Mouse (Mus musculus) lung, postnatal 4 days (tissue): ENCODE data around the gene March5.
"Not testable (repeated sequence)": the region's sequence is repeated elsewhere in the genome, so short reads cannot be mapped to it uniquely, and the experiment has no call there.

Source experiments
- DNase-seq, 2 experiments: peaks; one replicate each; pipeline ENCODE4 v3.0.0; 2021

Gene March5

DNA sequence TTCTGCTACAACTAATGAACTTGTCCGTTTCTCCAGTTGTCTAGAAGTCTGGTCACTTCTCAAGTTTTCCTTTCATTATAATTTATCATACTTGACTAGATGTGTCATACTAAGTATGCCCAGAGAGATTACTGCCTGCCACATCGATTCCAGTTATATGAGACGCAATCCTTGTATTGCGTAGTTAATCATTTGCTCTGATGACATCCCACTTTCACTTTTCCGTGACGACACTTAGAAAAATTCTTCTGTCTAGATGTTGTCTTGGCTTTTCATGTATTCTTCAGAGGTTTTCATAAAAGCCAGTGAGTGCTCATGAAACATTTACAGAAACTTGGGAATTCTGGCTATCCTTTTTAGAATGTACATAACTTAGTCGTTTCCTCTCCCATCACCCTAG lies 1.6 kb downstream of the March5 start:
- no peak for DNase-seq

DNA sequence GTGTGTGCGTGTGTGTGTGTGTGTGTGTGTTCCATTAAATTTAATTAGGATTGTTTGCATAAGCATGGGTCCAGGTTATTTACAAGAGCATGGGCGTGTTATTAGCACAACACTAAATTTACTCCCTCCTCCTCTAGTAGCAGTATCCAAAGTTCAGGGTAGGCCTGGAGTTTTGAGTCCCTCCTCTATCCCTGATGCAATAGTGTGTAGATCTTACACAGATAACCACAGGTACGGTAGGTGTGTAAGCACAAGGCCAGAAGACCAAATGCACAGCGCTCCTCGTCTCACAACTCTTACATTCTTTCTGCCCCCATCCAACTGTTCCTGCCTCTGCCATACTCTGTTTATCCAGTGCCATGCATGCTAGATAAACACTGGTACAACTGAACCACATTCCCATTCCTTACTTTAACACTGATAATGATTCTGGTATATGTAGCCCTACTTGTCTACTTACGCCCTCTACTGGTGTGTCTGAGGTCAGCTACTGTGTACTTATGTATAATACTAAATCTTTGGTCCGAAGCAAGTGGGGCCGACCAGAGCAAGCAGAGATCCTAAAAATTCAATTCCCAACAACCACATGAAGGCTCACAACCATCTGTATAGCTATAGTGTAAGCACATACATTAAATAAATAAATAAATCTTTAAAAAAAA lies 2.3 kb downstream of the March5 start:
- DNase-seq, result no peak

DNA sequence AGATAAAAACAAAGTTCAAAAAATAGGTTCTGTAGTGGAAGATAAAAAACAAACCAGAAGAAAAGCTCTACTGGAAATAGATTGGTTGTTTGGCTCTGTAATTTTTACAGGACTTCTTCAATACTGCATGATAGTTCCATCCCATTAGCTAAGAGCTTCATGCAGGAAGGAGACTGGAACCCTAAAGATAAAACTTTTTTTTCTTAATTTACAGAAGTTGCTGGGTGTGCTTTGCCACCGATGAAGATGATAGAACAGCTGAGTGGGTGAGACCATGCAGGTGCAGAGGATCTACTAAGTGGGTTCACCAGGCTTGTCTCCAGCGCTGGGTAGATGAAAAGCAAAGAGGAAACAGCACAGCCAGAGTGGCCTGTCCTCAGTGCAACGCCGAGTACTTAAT lies 3.1 kb downstream of the March5 start:
- no peak for DNase-seq

DNA sequence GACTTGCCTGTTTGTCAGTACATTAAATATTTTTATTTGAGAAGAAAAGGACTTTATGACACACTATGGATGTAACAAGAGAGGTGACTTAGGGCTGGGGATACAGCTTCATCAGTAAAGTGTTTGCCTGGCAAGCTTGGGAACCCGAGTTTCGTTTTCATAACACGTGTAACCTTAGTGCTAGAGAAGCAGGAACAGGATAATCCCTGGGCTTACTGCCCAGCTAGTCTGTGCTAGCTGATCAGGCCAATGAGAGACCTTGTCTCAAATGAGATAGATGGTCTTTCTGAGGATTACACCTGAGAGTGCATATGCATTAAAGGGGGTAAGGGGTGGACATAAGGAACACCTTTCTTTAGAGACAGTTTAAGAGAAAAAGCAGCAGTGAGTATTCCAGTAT lies 4.1 kb downstream of the March5 start:
- DNase-seq, result no peak

- no peak for DNase-seq
Observed at GRCm38 (mm10) chr19:37214711-37215110, 7.4 kb downstream of the March5 start.

GRCm38 (mm10) chr19:37225197-37225862 lies 18.0 kb downstream of the March5 start:
- no peak for DNase-seq

- DNase-seq, result not testable (repeated sequence)
Observed at GRCm38 (mm10) chr19:37232598-37232997, 25.3 kb downstream of the March5 start.

DNA sequence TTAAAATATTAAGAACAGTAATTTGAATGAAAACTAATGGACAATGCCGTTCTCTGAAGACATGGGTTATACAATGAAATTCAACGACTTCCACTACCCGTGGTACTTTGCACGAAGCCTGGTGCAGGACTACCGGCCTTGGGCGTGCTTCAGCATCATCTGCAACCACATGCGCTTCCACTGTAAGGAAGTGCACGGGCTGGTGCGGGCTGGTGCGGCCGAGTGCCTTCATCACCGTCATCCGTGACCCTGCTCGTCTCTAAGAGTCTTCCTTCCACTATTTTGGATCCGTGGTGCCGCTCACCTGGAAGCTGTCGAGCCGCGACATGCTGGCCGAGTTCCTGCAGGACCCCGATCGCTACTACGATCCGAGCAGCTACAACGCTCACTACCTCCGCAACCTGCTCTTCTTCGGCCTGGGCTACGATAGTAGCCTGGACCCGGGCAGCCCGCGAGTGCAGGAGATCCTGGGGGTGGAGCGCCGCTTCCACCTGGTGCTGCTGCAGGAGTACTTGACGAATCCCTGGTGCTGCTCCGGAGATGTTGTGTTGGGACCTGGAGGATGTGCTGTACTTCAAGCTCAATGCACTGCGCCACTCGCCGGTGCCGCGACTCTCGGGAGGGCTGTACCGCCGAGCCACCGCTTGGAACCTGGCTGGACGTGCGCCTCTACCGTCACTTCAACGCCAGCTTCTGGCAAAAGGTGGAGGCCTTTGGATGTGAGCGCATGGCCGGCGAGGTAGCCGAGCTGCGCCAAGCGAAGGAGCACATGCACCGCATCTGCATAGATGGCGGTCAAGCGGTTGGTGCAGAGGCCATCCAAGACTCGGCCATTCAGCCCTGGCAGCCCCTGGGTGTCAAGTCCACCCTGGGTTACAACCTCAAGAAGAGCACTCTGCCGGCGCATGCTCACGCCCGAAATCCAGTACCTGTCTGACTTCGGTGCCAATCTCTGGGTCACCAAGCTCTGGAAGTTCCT lies 26.5 kb downstream of the March5 start:
- DNase-seq, result no peak

- peak; percentile 44 to 68 for DNase-seq
Observed at GRCm38 (mm10) chr19:37235818-37236217, 28.5 kb downstream of the March5 start.

GRCm38 (mm10) chr19:37237306-37237705 lies 30.0 kb downstream of the March5 start:
- no peak for DNase-seq

DNA sequence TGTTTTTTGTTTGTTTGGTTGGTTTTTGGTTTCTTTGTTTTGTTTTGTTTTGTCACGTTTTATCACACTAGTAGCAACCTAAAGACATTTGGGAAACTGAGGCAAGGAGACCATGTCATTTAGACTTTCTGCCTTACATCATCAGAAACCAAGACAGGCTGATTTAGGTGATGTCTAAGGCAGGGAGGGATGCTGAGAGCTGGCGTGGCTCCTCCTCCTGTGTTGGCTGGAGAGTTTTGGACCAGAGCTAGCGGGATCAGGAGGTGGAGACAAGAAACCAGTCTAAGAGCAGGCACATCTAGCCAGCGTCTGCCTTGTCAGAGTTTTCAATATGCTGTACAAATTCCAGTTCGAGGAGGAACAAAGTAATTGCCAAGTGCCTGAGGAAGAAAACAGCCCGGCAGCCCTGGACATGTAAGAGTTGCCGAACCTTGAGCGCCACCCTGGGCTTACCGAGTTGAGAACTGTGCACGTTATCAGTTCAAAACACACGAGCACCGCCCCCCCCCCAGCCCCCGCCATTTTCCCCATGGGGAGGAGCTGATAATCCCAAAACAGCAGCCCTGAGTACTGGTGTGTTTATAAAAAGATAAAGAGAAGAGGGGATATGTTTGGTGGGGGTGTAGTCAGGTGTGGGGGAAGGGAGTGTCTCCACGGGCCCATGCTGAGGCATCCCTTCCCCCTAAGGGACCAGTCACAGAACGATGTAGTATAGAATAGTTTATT lies 30.5 kb downstream of the March5 start:
- no peak for DNase-seq

DNA sequence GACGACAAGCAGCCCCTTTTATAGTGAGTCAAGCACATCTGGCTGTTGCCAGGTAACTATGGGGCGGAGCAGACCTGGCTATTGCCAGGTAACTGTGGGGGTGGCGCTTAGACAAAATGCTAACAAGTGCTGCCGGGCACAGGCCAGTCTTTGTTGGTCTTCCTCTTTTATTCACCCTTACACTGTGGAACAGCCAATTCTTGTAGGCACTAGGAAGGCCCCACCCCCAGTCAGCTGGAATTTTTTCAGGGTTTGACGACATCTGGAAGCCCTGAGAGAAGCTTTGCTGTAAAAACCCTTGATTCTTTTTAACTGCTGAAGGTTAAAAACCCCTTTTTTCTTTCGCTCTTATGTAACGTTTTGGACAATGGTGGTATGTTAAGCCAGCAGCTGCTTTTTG lies 31.3 kb downstream of the March5 start:
- no peak for DNase-seq

GRCm38 (mm10) chr19:37239096-37239495 lies 31.8 kb downstream of the March5 start:
- DNase-seq, result peak; percentile 30 to 48

DNA sequence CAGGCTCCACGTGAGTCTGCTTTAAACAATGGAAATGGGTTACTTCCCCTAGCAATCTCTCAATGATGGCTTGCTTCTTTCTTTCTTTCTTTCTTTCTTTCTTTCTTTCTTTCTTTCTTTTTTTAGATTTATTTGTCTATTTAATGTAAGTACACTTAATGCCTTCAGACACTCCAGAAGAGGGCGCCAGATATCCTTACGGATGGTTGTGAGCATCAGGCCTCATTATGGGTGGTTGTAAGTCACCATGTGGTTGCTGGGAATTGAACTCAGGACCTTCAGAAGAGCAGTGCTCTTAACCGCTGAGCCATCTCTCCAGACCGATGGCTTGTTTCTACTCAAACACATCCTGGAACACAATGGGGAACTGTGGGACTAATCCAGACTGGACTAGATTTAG lies 33.9 kb downstream of the March5 start:
- no peak for DNase-seq

GRCm38 (mm10) chr19:37242707-37243106 lies 35.4 kb downstream of the March5 start:
- DNase-seq, result no peak

DNA sequence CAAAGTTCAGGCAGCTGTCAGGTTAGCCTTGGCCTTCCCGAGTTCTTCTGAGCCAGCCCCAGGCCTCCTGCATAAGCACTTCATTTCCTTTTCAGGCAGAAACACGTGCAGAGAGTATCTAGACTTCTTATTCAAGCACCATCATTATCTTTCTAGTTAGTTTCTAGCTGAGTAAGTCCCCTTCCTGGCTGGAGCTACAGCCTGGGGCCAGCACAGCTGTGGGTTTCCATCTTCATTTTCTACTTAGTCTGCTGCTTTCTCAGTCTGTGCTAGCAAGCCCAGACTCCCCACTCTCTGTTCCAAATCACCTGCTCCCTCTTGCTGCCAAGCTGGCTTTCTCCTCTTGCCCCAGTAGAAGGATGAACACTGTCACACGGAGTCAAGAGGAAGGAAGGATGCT lies 39.5 kb downstream of the March5 start:
- DNase-seq, result no peak

DNA sequence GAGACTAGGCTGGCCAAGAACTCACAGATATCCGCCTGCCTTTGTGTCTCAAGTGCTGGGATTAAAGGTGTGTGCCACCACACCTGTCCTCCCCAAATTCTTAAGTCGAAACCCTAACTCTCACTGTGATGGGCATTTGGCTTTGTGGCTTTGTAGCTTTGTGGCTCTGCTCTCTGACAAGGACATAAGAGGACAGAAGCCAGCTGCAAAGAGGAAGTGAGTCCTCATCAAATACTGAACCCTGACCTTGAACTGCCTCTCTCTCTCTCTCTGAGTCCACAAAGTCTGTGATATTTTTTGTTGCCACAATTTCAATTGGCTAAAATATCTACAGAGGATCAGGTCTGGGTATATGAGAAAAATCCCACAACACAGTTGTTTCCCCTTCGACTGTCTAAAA lies 40.9 kb downstream of the March5 start:
- DNase-seq, result no peak

DNA sequence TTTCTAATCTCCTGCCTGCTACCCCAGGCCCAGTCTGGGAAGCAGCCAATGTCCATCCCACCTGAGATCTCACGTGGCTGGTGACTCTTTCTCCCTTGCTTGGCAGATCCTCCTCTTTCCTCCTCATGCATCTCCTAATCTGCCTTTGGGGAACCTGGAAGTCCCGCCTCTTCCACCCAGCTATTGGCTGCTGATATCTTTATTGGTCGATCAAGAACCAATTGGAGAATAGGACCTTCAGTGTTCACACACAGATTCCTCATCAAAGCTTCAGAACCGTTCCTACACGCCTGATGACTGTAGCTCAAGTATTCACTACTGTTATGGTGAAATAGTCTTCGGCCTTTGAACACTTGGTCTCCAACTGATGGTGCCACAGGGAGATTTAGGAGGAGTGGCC lies 44.8 kb downstream of the March5 start:
- no peak for DNase-seq

DNA sequence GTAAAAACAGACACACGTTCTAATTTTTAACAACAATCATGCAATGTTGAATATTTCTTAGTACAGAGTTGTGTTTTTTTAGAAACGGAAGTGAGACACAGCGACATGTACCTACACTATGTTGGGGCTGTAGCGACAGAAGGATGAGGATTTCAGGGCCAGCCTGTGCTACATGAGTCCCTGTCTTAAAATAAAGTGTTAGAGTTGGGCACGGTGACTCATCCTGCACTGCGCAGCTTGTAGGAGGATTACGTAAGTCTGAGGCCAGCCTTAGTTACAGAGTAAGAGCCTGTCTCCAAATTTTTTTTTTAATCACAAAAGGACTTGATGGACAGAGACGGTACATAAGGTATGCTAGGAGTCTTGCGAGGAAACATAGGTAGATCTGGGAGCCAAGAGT lies 48.0 kb downstream of the March5 start:
- no peak for DNase-seq

DNA sequence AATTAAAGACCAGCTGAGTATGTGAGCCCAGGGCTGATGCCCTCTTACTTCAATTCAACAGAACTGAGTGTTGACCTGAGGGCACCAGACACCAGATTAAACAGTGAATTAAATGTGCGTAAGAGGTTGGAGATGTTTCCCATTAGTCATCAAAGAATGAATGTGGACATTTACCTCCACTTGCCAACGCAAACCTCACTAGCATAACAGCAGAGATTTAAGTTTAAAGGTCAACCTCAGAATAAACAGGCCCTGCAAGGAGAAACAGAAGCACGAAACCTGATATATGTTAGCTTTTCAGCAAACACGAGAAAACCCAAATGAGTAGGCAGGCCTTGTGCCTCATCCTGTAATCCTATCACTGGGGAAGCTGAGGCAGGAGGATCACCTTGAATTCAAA lies 55.0 kb downstream of the March5 start:
- DNase-seq, result no peak

DNA sequence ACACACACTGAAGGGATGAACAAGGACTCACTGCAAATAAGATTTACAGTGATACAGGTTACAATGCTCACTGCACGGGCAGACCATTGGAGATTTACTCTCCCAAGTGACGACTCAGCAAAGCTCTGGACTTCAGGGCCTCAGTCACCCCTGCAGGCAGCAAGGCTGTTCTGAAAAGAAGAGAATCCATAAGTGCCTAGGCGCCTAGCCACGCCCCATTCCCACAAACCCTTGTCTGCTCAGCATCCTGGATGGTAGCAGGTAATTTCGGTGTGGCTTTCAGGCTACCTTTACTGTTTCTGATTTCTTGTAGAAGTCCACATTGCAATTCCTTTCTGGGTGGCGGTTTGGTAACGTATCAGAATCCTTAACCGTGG lies 56.2 kb downstream of the March5 start:
- DNase-seq, result peak in 1 of 2 experiments; percentile 5

DNA sequence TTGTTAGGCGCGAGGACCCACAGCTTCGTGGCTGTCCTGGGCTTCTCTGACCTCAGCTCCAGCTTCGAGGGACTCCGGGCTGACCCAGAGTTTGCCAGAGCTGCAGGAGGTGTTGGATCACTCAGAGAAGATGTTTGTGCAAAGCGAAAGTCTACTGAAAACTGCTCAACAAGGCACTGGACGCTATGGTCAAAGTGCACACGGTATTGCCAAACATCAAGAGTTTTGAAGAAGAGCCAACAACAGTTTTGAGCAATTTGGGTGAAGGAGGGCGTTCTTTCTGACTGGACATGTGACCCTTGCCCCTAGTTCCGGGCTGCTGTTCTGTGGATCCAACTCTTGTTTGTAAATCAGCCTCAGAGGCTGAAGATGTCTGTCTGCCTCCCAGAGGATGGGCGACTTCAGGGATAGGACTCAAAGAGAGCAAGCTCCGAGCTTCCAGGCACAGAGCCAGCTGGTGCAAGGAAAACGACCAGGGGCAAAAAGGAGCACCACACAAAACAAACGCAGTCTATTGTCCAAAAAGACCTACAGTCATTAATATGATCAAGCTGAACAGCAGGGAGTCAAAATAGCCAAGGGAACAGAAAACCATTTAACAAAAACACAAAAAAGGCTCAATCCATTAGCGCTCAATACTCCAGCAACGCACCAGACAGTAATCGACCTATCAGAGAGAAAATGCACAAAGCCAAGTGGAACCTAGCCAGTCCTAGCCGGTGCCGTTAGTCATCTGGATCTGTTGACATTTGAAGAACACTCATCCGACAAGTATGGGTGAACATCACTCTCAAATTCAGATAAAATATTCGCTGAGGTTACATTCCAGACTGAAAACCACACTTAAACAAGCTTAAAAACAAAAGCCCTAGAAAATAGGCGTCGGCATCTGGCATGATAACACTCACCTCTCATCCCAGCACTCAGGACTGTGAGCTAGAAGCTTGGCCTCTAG lies 56.9 kb downstream of the March5 start:
- peak in 1 of 2 experiments; percentile 6 for DNase-seq
